9 mouse cellular contexts compared by ENCODE assay signal in the genomic region with DNA sequence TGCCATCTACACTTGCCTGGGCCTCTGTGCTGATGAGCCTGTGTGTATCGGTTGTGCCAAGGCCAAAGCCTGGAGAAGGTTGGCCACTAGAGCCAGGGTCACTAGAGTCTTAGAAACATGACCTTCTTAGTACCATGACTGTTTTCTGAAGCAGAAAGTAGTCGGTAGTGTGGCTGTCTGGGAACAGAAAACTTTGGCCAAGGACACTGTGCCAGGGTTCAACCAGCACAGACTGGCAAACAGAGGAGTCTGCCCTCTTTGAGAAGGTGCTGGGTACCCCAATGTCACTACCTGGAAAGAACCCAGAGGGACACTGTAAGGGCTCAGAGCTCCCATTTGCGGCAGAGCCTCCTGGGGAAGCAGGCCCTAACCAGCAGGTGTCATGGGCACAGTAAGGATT. TPM values are rescaled to one million over a fixed set of nuclear protein-coding genes. Genes with fewer than 3 reads are reported as not detected.
DNase-seq lines count a peak whose midpoint lies in the region; ATAC-seq and TF ChIP-seq lines count a peak whose summit lies in the region.
"Had no signal": no experiment of that assay in that cellular context is flagged by ENCODE, and none has a peak within 500 bp of the region (broad histone marks: within the 10 kb centered on the region; RNA-seq: fewer than 3 reads in every experiment).

No protein-coding gene starts in this region.

- H3K4me3 ChIP-seq in heart, adult 2 months, result no peak overlapping the region; the same call in 1 of the 2 replicates
- H3K4me3 ChIP-seq in hindbrain, embryonic 15.5 days, result no peak overlapping the region
- peak overlapping the region; percentile 50 for H3K4me3 ChIP-seq in liver, embryonic 15.5 days (replicated peaks)

- peak overlapping the region; percentile 88 for H3K27ac ChIP-seq in heart, adult 2 months
- no peak overlapping the region; the same call in 1 of the 2 replicates for H3K27ac ChIP-seq in hindbrain, embryonic 15.5 days (replicated peaks)
- H3K27ac ChIP-seq in liver, embryonic 15.5 days (replicated peaks), result peak overlapping the region; percentile 86

- no peaks in the 10 kb centered on the region; the same call in 1 of the 2 replicates for H3K36me3 ChIP-seq in heart, adult 2 months (ENCODE audit: control insufficient read depth, insufficient read depth, low read length)
- H3K36me3 ChIP-seq in hindbrain, embryonic 15.5 days, result no peaks in the 10 kb centered on the region
- H3K36me3 ChIP-seq in liver, embryonic 15.5 days (replicated peaks), result no peaks in the 10 kb centered on the region

- intact Hi-C loops in heart, adult 2 months (cut with DNase I), result no loop called here

- no peaks in the 10 kb centered on the region for H3K27me3 ChIP-seq in heart, adult 2 months (ENCODE audit: control insufficient read depth, insufficient read depth, low read length)
- H3K27me3 ChIP-seq in hindbrain, embryonic 15.5 days, result no peaks in the 10 kb centered on the region
- peaks cover 26% of the 10 kb centered on the region for H3K27me3 ChIP-seq in liver, embryonic 15.5 days

- H3K79me2 ChIP-seq in heart, adult 2 months (replicated peaks; ENCODE audit: control insufficient read depth, insufficient read depth, low read length), result no peaks in the 10 kb centered on the region

- peak overlapping the region; percentile 80 for H3K4me2 ChIP-seq in hindbrain, embryonic 15.5 days
- peak overlapping the region; percentile 90 for H3K4me2 ChIP-seq in liver, embryonic 15.5 days

- H3K9me3 ChIP-seq in hindbrain, embryonic 15.5 days, result no peaks in the 10 kb centered on the region
- no peaks in the 10 kb centered on the region for H3K9me3 ChIP-seq in liver, embryonic 15.5 days (replicated peaks)

- DNase-seq in heart, adult 2 months, result peak in 1 of 2 experiments; percentile 20
- no peak for DNase-seq in heart, postnatal 4 days
- DNase-seq in adrenal gland, postnatal 14 days, result peak; percentile 56
- DNase-seq in gastrocnemius, adult 8-10 months (ENCODE audit: low spot score in 2 of 2), result no peak
- no peak for DNase-seq in c-Kit-positive CD71-positive TER-119-positive erythroid progenitor cells, embryonic 14.5 days (ENCODE audit: low spot score)
- no peak for DNase-seq in T-cell, adult 2 months (ENCODE audit: low spot score)

- peaks cover 16% of the 10 kb centered on the region for H3K4me1 ChIP-seq in heart, adult 2 months (ENCODE audit: control insufficient read depth, insufficient read depth, low read length)
- H3K4me1 ChIP-seq in hindbrain, embryonic 15.5 days (replicated peaks), result peaks cover 12% of the 10 kb centered on the region
- peaks cover 59% of the 10 kb centered on the region for H3K4me1 ChIP-seq in liver, embryonic 15.5 days (replicated peaks)

- no peak for ATAC-seq in hindbrain, embryonic 15.5 days (ENCODE audit: low FRiP score, low read depth)
- ATAC-seq in liver, embryonic 15.5 days (ENCODE audit: insufficient read depth), result no peak

- no peak for TF ChIP-seq POLR2A in heart, adult 2 months (IDR thresholded peaks at IDR 0.05; ENCODE audit: insufficient read depth, low read depth, low read length)

- no peak for TF ChIP-seq EP300 in heart, adult 2 months (IDR thresholded peaks at IDR 0.05; ENCODE audit: insufficient read depth, low read depth, low read length)

- peak overlapping the region; percentile 75 for H3K9ac ChIP-seq in heart, adult 2 months (ENCODE audit: low read depth, low read length)
- H3K9ac ChIP-seq in hindbrain, embryonic 15.5 days, result no peak overlapping the region
- peak overlapping the region; percentile 65 for H3K9ac ChIP-seq in liver, embryonic 15.5 days

- TF ChIP-seq CTCF in heart, adult 2 months (IDR thresholded peaks at IDR 0.05), result no peak

- 57% methylated on average over 3 of the region's 3 CpGs for WGBS in heart, adult 2 months
- WGBS in hindbrain, embryonic 15.5 days, result 57% methylated on average over 3 of the region's 3 CpGs
- WGBS in liver, embryonic 15.5 days (ENCODE audit: insufficient replicate concordance), result 48% methylated on average over 3 of the region's 3 CpGs

RNA-seq across cellular contexts. Expression of gene Krt78, which starts 22.6 kb away (rescaled TPM):
- under 1 TPM in 1 of 2 experiments, not detected in 1; 0.08 TPM for total RNA-seq in heart, adult 2 months (2021)
- polyA plus RNA-seq in heart, adult 2 months (2012; rRNA removed), result not detected in 2 replicates
- total RNA-seq in heart, postnatal 4 days (2021), result under 1 TPM in 1 of 2 experiments, not detected in 1; 0.07 TPM
- not detected in 2 replicates for total RNA-seq in adrenal gland, postnatal 14 days (2021)
- not detected in 2 replicates for polyA plus RNA-seq in hindbrain, embryonic 15.5 days (2015; fragmentation: Nextera tagmentation; extraction: Ambion mirVana)
- 0.06 TPM in 1 of 2 replicates, not detected in the other for polyA plus RNA-seq in liver, embryonic 15.5 days (2015; fragmentation: Nextera tagmentation; extraction: Ambion mirVana)
- total RNA-seq in gastrocnemius, adult 8-10 months (2022), result not detected
- total RNA-seq: heart, postnatal 36 days had no signal

RNA-seq across cellular contexts. Expression of gene Krt8, which starts 27.6 kb away (rescaled TPM):
- total RNA-seq in heart, adult 2 months (2021), result 1 to 10 TPM; 1.7 TPM
- 2.3 and 9.8 TPM in 2 replicates for polyA plus RNA-seq in heart, adult 2 months (2012; rRNA removed)
- total RNA-seq in heart, postnatal 4 days (2021), result 1 to 10 TPM; 6.2 to 6.4 TPM
- total RNA-seq in adrenal gland, postnatal 14 days (2021), result 1.5 and 14.6 TPM in 2 replicates
- 3.1 and 4.6 TPM in 2 replicates for polyA plus RNA-seq in hindbrain, embryonic 15.5 days (2015; fragmentation: Nextera tagmentation; extraction: Ambion mirVana)
- 114 and 118 TPM in 2 replicates for polyA plus RNA-seq in liver, embryonic 15.5 days (2015; fragmentation: Nextera tagmentation; extraction: Ambion mirVana)
- under 1 TPM in 1 of 4 experiments, not detected in 3; 0.32 TPM for total RNA-seq in gastrocnemius, adult 8-10 months (2022)

RNA-seq across cellular contexts. Expression of gene Krt79, which starts 36.5 kb away (rescaled TPM):
- total RNA-seq in heart, adult 2 months (2021), result under 1 TPM in 1 of 2 experiments, not detected in 1; 0.27 TPM
- polyA plus RNA-seq in heart, adult 2 months (2012; rRNA removed), result 1.5 and 2.3 TPM in 2 replicates
- total RNA-seq in heart, postnatal 4 days (2021), result under 1 TPM; 0.25 to 0.45 TPM
- total RNA-seq in adrenal gland, postnatal 14 days (2021), result 3.7 and 3.9 TPM in 2 replicates
- polyA plus RNA-seq in hindbrain, embryonic 15.5 days (2015; fragmentation: Nextera tagmentation; extraction: Ambion mirVana), result 0.41 and 0.70 TPM in 2 replicates
- not detected in 2 replicates for polyA plus RNA-seq in liver, embryonic 15.5 days (2015; fragmentation: Nextera tagmentation; extraction: Ambion mirVana)
- not detected for total RNA-seq in gastrocnemius, adult 8-10 months (2022)
- total RNA-seq: heart, postnatal 36 days had no signal

RNA-seq across cellular contexts. Expression of gene Krt18, which starts 51.3 kb away (rescaled TPM):
- total RNA-seq in heart, adult 2 months (2021), result 1 to 10 TPM; 2.6 to 2.7 TPM
- 2.7 and 6.7 TPM in 2 replicates for polyA plus RNA-seq in heart, adult 2 months (2012; rRNA removed)
- 10 to 100 TPM; 14.9 to 15.4 TPM for total RNA-seq in heart, postnatal 4 days (2021)
- total RNA-seq in adrenal gland, postnatal 14 days (2021), result 2.4 and 11.6 TPM in 2 replicates
- polyA plus RNA-seq in hindbrain, embryonic 15.5 days (2015; fragmentation: Nextera tagmentation; extraction: Ambion mirVana), result 6.9 and 10.4 TPM in 2 replicates
- polyA plus RNA-seq in liver, embryonic 15.5 days (2015; fragmentation: Nextera tagmentation; extraction: Ambion mirVana), result 107 and 121 TPM in 2 replicates
- 1 to 10 TPM in 1 of 4 experiments, under 1 TPM in 3; 0.29 to 2.0 (median 0.42) TPM for total RNA-seq in gastrocnemius, adult 8-10 months (2022)

RNA-seq across cellular contexts. Expression of gene Krt4, which starts 52.1 kb away (rescaled TPM):
- not detected for total RNA-seq in heart, adult 2 months (2021)
- 0.43 TPM in 1 of 2 replicates, not detected in the other for polyA plus RNA-seq in heart, adult 2 months (2012; rRNA removed)
- total RNA-seq in heart, postnatal 4 days (2021), result not detected
- 0.15 TPM in 1 of 2 replicates, not detected in the other for total RNA-seq in adrenal gland, postnatal 14 days (2021)
- 0.07 and 0.40 TPM in 2 replicates for polyA plus RNA-seq in hindbrain, embryonic 15.5 days (2015; fragmentation: Nextera tagmentation; extraction: Ambion mirVana)
- 0.22 and 0.29 TPM in 2 replicates for polyA plus RNA-seq in liver, embryonic 15.5 days (2015; fragmentation: Nextera tagmentation; extraction: Ambion mirVana)
- not detected for total RNA-seq in gastrocnemius, adult 8-10 months (2022)
- total RNA-seq: heart, postnatal 36 days had no signal
